Mouse (Mus musculus): ENCODE results near the gene Rassf6. TPM values are rescaled to one million over a fixed set of nuclear protein-coding genes. Genes with fewer than 3 reads are reported as not detected.

The Rassf6 gene
- 4.0 and 4.1 TPM in 2 replicates for polyA plus RNA-seq (2015; fragmentation: Nextera tagmentation; extraction: Ambion mirVana)

GRCm38 (mm10) chr5:90640286-90641217 is at the start of gene Rassf6:
Rassf6 (minus strand) TSS chr5:90640657.
- Histone ChIP-seq H3K27me3 (ENCODE audit: control insufficient read depth, insufficient read depth, low read depth, low read length) (no peaks in the 10 kb centered on the region), H3K4me3 (ENCODE audit: low read length) (peak within 1 kb of the TSS; percentile 46), H3K4me2 (ENCODE audit: low read depth, low read length) (peak within 1 kb of the TSS; percentile 56), H3K9ac (ENCODE audit: low read length) (peak within 1 kb of the TSS; percentile 58), H3K36me3 (ENCODE audit: control insufficient read depth, insufficient read depth, low read length) (no peaks in the 10 kb centered on the region), H3K9me3 (ENCODE audit: control insufficient read depth, low read length) (no peaks in the 10 kb centered on the region), H3K27ac (ENCODE audit: low read length) (peak within 1 kb of the TSS; percentile 64), H3K4me1 (replicated peaks; ENCODE audit: control insufficient read depth, insufficient read depth, low read length) (peaks cover 9% of the 10 kb centered on the region)
- ATAC-seq (ENCODE audit: low read depth): peak; percentile 94
- 8% methylated on average over 26 of the region's 26 CpGs for WGBS

- Histone ChIP-seq H3K4me2 (ENCODE audit: low read depth, low read length) (no peak overlapping the region), H3K4me1 (replicated peaks; ENCODE audit: control insufficient read depth, insufficient read depth, low read length) (peaks cover 13% of the 10 kb centered on the region), H3K9me3 (ENCODE audit: control insufficient read depth, low read length) (no peaks in the 10 kb centered on the region), H3K36me3 (ENCODE audit: control insufficient read depth, insufficient read depth, low read length) (no peaks in the 10 kb centered on the region), H3K27me3 (ENCODE audit: control insufficient read depth, insufficient read depth, low read depth, low read length) (no peaks in the 10 kb centered on the region), H3K4me3 (ENCODE audit: low read length) (no peak overlapping the region), H3K9ac (ENCODE audit: low read length) (no peak overlapping the region), H3K27ac (ENCODE audit: low read length) (no peak overlapping the region)
- peak; percentile 76 for ATAC-seq (ENCODE audit: low read depth)
- 55% methylated on average over 8 of the region's 8 CpGs for WGBS
Observed at GRCm38 (mm10) chr5:90689426-90690128, 49.1 kb upstream of the Rassf6 start.

- Histone ChIP-seq H3K27me3 (ENCODE audit: control insufficient read depth, insufficient read depth, low read depth, low read length) (no peaks in the 10 kb centered on the region), H3K9me3 (ENCODE audit: control insufficient read depth, low read length) (no peaks in the 10 kb centered on the region), H3K9ac (ENCODE audit: low read length) (no peak overlapping the region), H3K4me3 (ENCODE audit: low read length) (no peak overlapping the region), H3K27ac (ENCODE audit: low read length) (no peak overlapping the region), H3K4me2 (ENCODE audit: low read depth, low read length) (no peak overlapping the region), H3K4me1 (replicated peaks; ENCODE audit: control insufficient read depth, insufficient read depth, low read length) (peaks cover 13% of the 10 kb centered on the region), H3K36me3 (ENCODE audit: control insufficient read depth, insufficient read depth, low read length) (no peaks in the 10 kb centered on the region)
- WGBS: 89% methylated on average over 10 of the region's 10 CpGs
- no peak for ATAC-seq (ENCODE audit: low read depth)
Observed at GRCm38 (mm10) chr5:90687913-90688312, 47.5 kb upstream of the Rassf6 start.

- H3K36me3 ChIP-seq (ENCODE audit: control insufficient read depth, insufficient read depth, low read length): no peaks in the 10 kb centered on the region
- H3K9ac ChIP-seq (ENCODE audit: low read length): no peak overlapping the region
- H3K9me3 ChIP-seq (ENCODE audit: control insufficient read depth, low read length): no peaks in the 10 kb centered on the region
- no peak overlapping the region for H3K27ac ChIP-seq (ENCODE audit: low read length)
- H3K4me1 ChIP-seq (replicated peaks; ENCODE audit: control insufficient read depth, insufficient read depth, low read length): peaks cover 6% of the 10 kb centered on the region
- H3K4me3 ChIP-seq (ENCODE audit: low read length): no peak overlapping the region
- no peak for ATAC-seq (ENCODE audit: low read depth)
- H3K4me2 ChIP-seq (ENCODE audit: low read depth, low read length): no peak overlapping the region
- H3K27me3 ChIP-seq (ENCODE audit: control insufficient read depth, insufficient read depth, low read depth, low read length): no peaks in the 10 kb centered on the region
- 51% methylated on average over 4 of the region's 4 CpGs for WGBS
Observed at GRCm38 (mm10) chr5:90684994-90685393, 44.5 kb upstream of the Rassf6 start.

- ATAC-seq (ENCODE audit: low read depth): peak; percentile 56; the same call in 1 of the 2 replicates
- Histone ChIP-seq H3K4me2 (ENCODE audit: low read depth, low read length) (no peak overlapping the region), H3K9me3 (ENCODE audit: control insufficient read depth, low read length) (no peaks in the 10 kb centered on the region), H3K27ac (ENCODE audit: low read length) (no peak overlapping the region), H3K4me1 (replicated peaks; ENCODE audit: control insufficient read depth, insufficient read depth, low read length) (no peaks in the 10 kb centered on the region), H3K36me3 (ENCODE audit: control insufficient read depth, insufficient read depth, low read length) (no peaks in the 10 kb centered on the region), H3K27me3 (ENCODE audit: control insufficient read depth, insufficient read depth, low read depth, low read length) (no peaks in the 10 kb centered on the region), H3K4me3 (ENCODE audit: low read length) (no peak overlapping the region), H3K9ac (ENCODE audit: low read length) (no peak overlapping the region)
- WGBS: 49% methylated on average over 4 of the region's 4 CpGs
Observed at GRCm38 (mm10) chr5:90681842-90682241, 41.4 kb upstream of the Rassf6 start.

- Histone ChIP-seq H3K4me1 (replicated peaks; ENCODE audit: control insufficient read depth, insufficient read depth, low read length) (no peaks in the 10 kb centered on the region), H3K27ac (ENCODE audit: low read length) (no peak overlapping the region), H3K9ac (ENCODE audit: low read length) (no peak overlapping the region), H3K4me3 (ENCODE audit: low read length) (no peak overlapping the region), H3K4me2 (ENCODE audit: low read depth, low read length) (no peak overlapping the region), H3K9me3 (ENCODE audit: control insufficient read depth, low read length) (no peaks in the 10 kb centered on the region), H3K27me3 (ENCODE audit: control insufficient read depth, insufficient read depth, low read depth, low read length) (no peaks in the 10 kb centered on the region), H3K36me3 (ENCODE audit: control insufficient read depth, insufficient read depth, low read length) (no peaks in the 10 kb centered on the region)
- 66% methylated on average over 2 of the region's 2 CpGs for WGBS
- no peak for ATAC-seq (ENCODE audit: low read depth)
Observed at GRCm38 (mm10) chr5:90677560-90677959, 37.1 kb upstream of the Rassf6 start.

- H3K9me3 ChIP-seq (ENCODE audit: control insufficient read depth, low read length): no peaks in the 10 kb centered on the region
- no peak overlapping the region for H3K9ac ChIP-seq (ENCODE audit: low read length)
- H3K27ac ChIP-seq (ENCODE audit: low read length): no peak overlapping the region
- ATAC-seq (ENCODE audit: low read depth): no peak
- H3K4me1 ChIP-seq (replicated peaks; ENCODE audit: control insufficient read depth, insufficient read depth, low read length): no peaks in the 10 kb centered on the region
- no peak overlapping the region for H3K4me2 ChIP-seq (ENCODE audit: low read depth, low read length)
- 57% methylated on average over 8 of the region's 8 CpGs for WGBS
- peaks cover 3% of the 10 kb centered on the region; the same call in 1 of the 2 replicates for H3K27me3 ChIP-seq (ENCODE audit: control insufficient read depth, insufficient read depth, low read depth, low read length)
- no peak overlapping the region for H3K4me3 ChIP-seq (ENCODE audit: low read length)
- no peaks in the 10 kb centered on the region for H3K36me3 ChIP-seq (ENCODE audit: control insufficient read depth, insufficient read depth, low read length)
Observed at GRCm38 (mm10) chr5:90661852-90662251, 21.4 kb upstream of the Rassf6 start.

- Histone ChIP-seq H3K9me3 (ENCODE audit: control insufficient read depth, low read length) (no peaks in the 10 kb centered on the region), H3K4me2 (ENCODE audit: low read depth, low read length) (no peak overlapping the region), H3K27ac (ENCODE audit: low read length) (no peak overlapping the region), H3K4me1 (replicated peaks; ENCODE audit: control insufficient read depth, insufficient read depth, low read length) (no peaks in the 10 kb centered on the region), H3K27me3 (ENCODE audit: control insufficient read depth, insufficient read depth, low read depth, low read length) (peaks cover 3% of the 10 kb centered on the region; the same call in 1 of the 2 replicates), H3K36me3 (ENCODE audit: control insufficient read depth, insufficient read depth, low read length) (no peaks in the 10 kb centered on the region), H3K9ac (ENCODE audit: low read length) (no peak overlapping the region), H3K4me3 (ENCODE audit: low read length) (no peak overlapping the region)
- peak; percentile 59; the same call in 1 of the 2 replicates for ATAC-seq (ENCODE audit: low read depth)
- WGBS: 15% methylated on average over 9 of the region's 9 CpGs
Observed at GRCm38 (mm10) chr5:90661436-90661835, 21.0 kb upstream of the Rassf6 start.

GRCm38 (mm10) chr5:90660411-90660810 is 20.0 kb upstream of the Rassf6 start:
- peaks cover 2% of the 10 kb centered on the region; the same call in 1 of the 2 replicates for H3K4me1 ChIP-seq (replicated peaks; ENCODE audit: control insufficient read depth, insufficient read depth, low read length)
- no peak overlapping the region for H3K4me2 ChIP-seq (ENCODE audit: low read depth, low read length)
- H3K36me3 ChIP-seq (ENCODE audit: control insufficient read depth, insufficient read depth, low read length): no peaks in the 10 kb centered on the region
- no peak overlapping the region for H3K4me3 ChIP-seq (ENCODE audit: low read length)
- no peaks in the 10 kb centered on the region for H3K9me3 ChIP-seq (ENCODE audit: control insufficient read depth, low read length)
- H3K27me3 ChIP-seq (ENCODE audit: control insufficient read depth, insufficient read depth, low read depth, low read length): peaks cover 3% of the 10 kb centered on the region; the same call in 1 of the 2 replicates
- H3K27ac ChIP-seq (ENCODE audit: low read length): no peak overlapping the region
- H3K9ac ChIP-seq (ENCODE audit: low read length): no peak overlapping the region
- WGBS: 75% methylated on average over 5 of the region's 5 CpGs
- no peak for ATAC-seq (ENCODE audit: low read depth)
